Mouse (Mus musculus) c-Kit-positive CD71-positive TER-119-positive erythroid progenitor cells, embryonic 14.5 days (primary cell): Measurements from ENCODE around the gene Gm1673.

Source experiments
- DNase-seq: peaks from one replicate; pipeline ENCODE4 v3.0.0-alpha.2; 2013; ENCODE audit warnings: low spot score

Gene Gm1673

GRCm38 (mm10) chr5:33997829-33998504, 14.7 kb downstream of the Gm1673 start:
- no peak for DNase-seq

- no peak for DNase-seq
These were observed 15.3 kb downstream of the Gm1673 start for GRCm38 (mm10) chr5:33998505-33998877.

- no peak for DNase-seq
These were observed 16.3 kb downstream of the Gm1673 start for GRCm38 (mm10) chr5:33999466-34000090.

GRCm38 (mm10) chr5:34000809-34001208, 17.6 kb downstream of the Gm1673 start:
- no peak for DNase-seq

GRCm38 (mm10) chr5:34001401-34001800, 18.2 kb downstream of the Gm1673 start:
- DNase-seq: no peak

- no peak for DNase-seq
These were observed 19.4 kb downstream of the Gm1673 start for GRCm38 (mm10) chr5:34002636-34003035.

GRCm38 (mm10) chr5:34004618-34005017, 21.4 kb downstream of the Gm1673 start:
- DNase-seq: no peak

- DNase-seq: no peak
These were observed 23.6 kb downstream of the Gm1673 start for GRCm38 (mm10) chr5:34006832-34007231.

GRCm38 (mm10) chr5:34007392-34007941, 24.2 kb downstream of the Gm1673 start:
- DNase-seq: no peak

GRCm38 (mm10) chr5:34014652-34015051, 31.4 kb downstream of the Gm1673 start:
- DNase-seq: no peak

GRCm38 (mm10) chr5:34018968-34019367, 35.7 kb downstream of the Gm1673 start:
- no peak for DNase-seq

- no peak for DNase-seq
These were observed 46.9 kb downstream of the Gm1673 start for GRCm38 (mm10) chr5:34030101-34030500.

- no peak for DNase-seq
These were observed 47.8 kb downstream of the Gm1673 start for GRCm38 (mm10) chr5:34031022-34031421.

- DNase-seq: no peak
These were observed 49.3 kb downstream of the Gm1673 start for GRCm38 (mm10) chr5:34032520-34032919.
